Mouse (Mus musculus) activated CD4-positive, CD25-positive, alpha-beta regulatory T cell, adult 4 months (primary cell): Measurements from ENCODE around the gene Ccdc92b. TPM values are rescaled to one million over a fixed set of nuclear protein-coding genes. Genes with fewer than 3 reads are reported as not detected.

Experiments
- ATAC-seq: one replicate; pipeline ENCODE4 v1.8.0; 2017
- polyA plus RNA-seq, 2 experiments: library from polyadenylated mRNA; unstranded; fragments of 100-300 nt; shearing (Covaris generic); gene quantifications; one replicate each; pipeline ENCODE4 v1.2.1; 2017

The Ccdc92b gene
- polyA plus RNA-seq, 2 experiments from 2014 or later, result not detected

GRCm38 (mm10) chr11:74613428-74613827 is 6.0 kb upstream of the Ccdc92b start:
- no peak for ATAC-seq

- ATAC-seq, result no peak
These were observed 3.8 kb upstream of the Ccdc92b start for GRCm38 (mm10) chr11:74615571-74615970.

- no peak for ATAC-seq
These were observed 523 bp downstream of the Ccdc92b start for GRCm38 (mm10) chr11:74619956-74620300.

- no peak for ATAC-seq
These were observed 2.7 kb downstream of the Ccdc92b start for GRCm38 (mm10) chr11:74621974-74622669.

GRCm38 (mm10) chr11:74623693-74624092 is 4.3 kb downstream of the Ccdc92b start:
- ATAC-seq, result no peak

GRCm38 (mm10) chr11:74625333-74625732 is 5.9 kb downstream of the Ccdc92b start:
- ATAC-seq, result no peak

- ATAC-seq, result no peak
These were observed 8.1 kb downstream of the Ccdc92b start for GRCm38 (mm10) chr11:74627481-74627880.

- no peak for ATAC-seq
These were observed 12.7 kb downstream of the Ccdc92b start for GRCm38 (mm10) chr11:74631880-74632789.

GRCm38 (mm10) chr11:74634490-74635275 is 15.3 kb downstream of the Ccdc92b start:
- peak; percentile 63 for ATAC-seq

GRCm38 (mm10) chr11:74637486-74637885 is 18.1 kb downstream of the Ccdc92b start:
- ATAC-seq, result no peak

GRCm38 (mm10) chr11:74637971-74638790 is 18.8 kb downstream of the Ccdc92b start:
- peak; percentile 28 for ATAC-seq

- ATAC-seq, result no peak
These were observed 19.5 kb downstream of the Ccdc92b start for GRCm38 (mm10) chr11:74638791-74639411.

GRCm38 (mm10) chr11:74639628-74640027 is 20.2 kb downstream of the Ccdc92b start:
- no peak for ATAC-seq

GRCm38 (mm10) chr11:74647966-74648365 is 28.6 kb downstream of the Ccdc92b start:
- ATAC-seq, result no peak

GRCm38 (mm10) chr11:74648676-74649075 is 29.3 kb downstream of the Ccdc92b start:
- no peak for ATAC-seq

- peak; percentile 95 for ATAC-seq
These were observed 29.8 kb downstream of the Ccdc92b start, which contains the start of gene Cluh for GRCm38 (mm10) chr11:74649095-74649646. TSS of gene Cluh (plus strand) at chr11:74649495.

GRCm38 (mm10) chr11:74649647-74650551 is 30.5 kb downstream of the Ccdc92b start:
- peak; percentile 3 for ATAC-seq

- no peak for ATAC-seq
These were observed 31.2 kb downstream of the Ccdc92b start for GRCm38 (mm10) chr11:74650576-74651100.

GRCm38 (mm10) chr11:74652791-74653191 is 33.4 kb downstream of the Ccdc92b start:
- no peak for ATAC-seq

GRCm38 (mm10) chr11:74653385-74653784 is 34.0 kb downstream of the Ccdc92b start:
- ATAC-seq, result no peak
